Mouse (Mus musculus) limb, embryonic 13.5 days (tissue): Measurements from ENCODE around the gene Gm8206. TPM values are rescaled to one million over a fixed set of nuclear protein-coding genes. Genes with fewer than 3 reads are reported as not detected.
"Not testable (repeated sequence)": the region's sequence is repeated elsewhere in the genome, so short reads cannot be mapped to it uniquely, and the experiment has no call there.

Experiments
- ATAC-seq: fragments of 200-750 bp; cut with Nextera tagmentation; 2 replicates; pipeline ENCODE4 v1.8.0; 2017; ENCODE audit warnings: low read depth, moderate number of reproducible peaks, moderate TSS enrichment; ENCODE audit not compliant: low FRiP score
- H3K27ac ChIP-seq: fragments of 300-500 bp; sonication (generic); 2 replicates; pipeline ENCODE4 v1.5.1; 2015; ENCODE audit warnings: inconsistent platforms, mild to moderate bottlenecking, moderate library complexity
- H3K27me3 ChIP-seq: fragments of 300-500 bp; sonication (generic); 2 replicates; pipeline ENCODE4 v1.6.1; 2015; ENCODE audit warnings: mild to moderate bottlenecking, inconsistent platforms
- H3K36me3 ChIP-seq: fragments of 300-500 bp; sonication (generic); 2 replicates; pipeline ENCODE4 v1.6.1; 2015; ENCODE audit warnings: inconsistent platforms, mild to moderate bottlenecking, moderate library complexity
- H3K4me1 ChIP-seq: fragments of 300-500 bp; sonication (generic); 2 replicates; pipeline ENCODE4 v1.6.1; 2015; ENCODE audit warnings: inconsistent platforms
- H3K4me2 ChIP-seq: fragments of 300-500 bp; sonication (generic); replicated peaks from 2 replicates; pipeline ENCODE4 v1.6.1; 2015; ENCODE audit warnings: inconsistent platforms, mild to moderate bottlenecking, moderate library complexity
- H3K4me3 ChIP-seq: fragments of 300-500 bp; sonication (generic); 2 replicates; pipeline ENCODE4 v1.5.1; 2015; ENCODE audit warnings: moderate library complexity, mild to moderate bottlenecking, inconsistent platforms
- H3K9ac ChIP-seq: fragments of 300-500 bp; sonication (generic); 2 replicates; pipeline ENCODE4 v1.6.1; 2015; ENCODE audit warnings: mild to moderate bottlenecking, inconsistent platforms
- H3K9me3 ChIP-seq: fragments of 300-500 bp; sonication (generic); 2 replicates; pipeline ENCODE4 v1.6.1; 2016; ENCODE audit warnings: inconsistent platforms
- WGBS: fragments of 180-500 bp; shearing (Covaris S2); methylation state at CpG from one replicate; pipeline ENCODE4 v1.1.7; 2015; 5-methylcytosine and 5-hydroxymethylcytosine counted together
- polyA plus RNA-seq: library from polyadenylated mRNA; unstranded; fragments of >200 nt; fragmentation: Nextera tagmentation; extraction: Ambion mirVana; gene quantifications from 2 replicates; pipeline ENCODE4 v1.2.1, GENCODE M21; 2015

The Gm8206 gene
- polyA plus RNA-seq: 1.1 and 1.4 TPM in 2 replicates

GRCm38 (mm10) chr14:6093842-6094241, at the start of gene Gm8206:
TSS of gene Gm8206 (minus strand) at chr14:6093942.
- not testable (repeated sequence) for H3K9me3 ChIP-seq, H3K36me3 ChIP-seq, ATAC-seq, H3K27ac ChIP-seq, H3K4me1 ChIP-seq, H3K27me3 ChIP-seq, H3K4me3 ChIP-seq, H3K4me2 ChIP-seq, H3K9ac ChIP-seq
- WGBS: 62% methylated on average over 3 of the region's 3 CpGs

DNA sequence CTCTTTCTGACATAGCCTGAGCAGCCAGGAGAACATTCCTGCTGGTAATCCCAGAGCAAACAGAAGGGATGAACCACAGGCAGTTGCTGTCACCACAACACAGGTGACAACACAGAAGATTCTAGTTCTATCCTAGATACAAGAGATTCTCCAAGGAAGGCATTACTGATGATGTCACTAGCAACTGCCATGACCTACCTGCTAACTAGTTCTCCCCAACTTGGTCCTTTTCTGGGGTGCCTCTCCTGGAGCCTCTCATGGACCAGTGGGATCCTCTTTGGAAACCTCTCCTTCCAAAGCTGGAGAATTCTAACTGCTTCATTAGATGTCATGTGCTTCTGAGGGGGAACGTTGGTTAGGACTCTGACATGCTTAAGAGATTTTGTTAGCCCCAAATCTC, 32.0 kb upstream of the Gm8206 start, which contains the start of gene Gm3476:
Gene Gm3476, minus strand, starts transcription at position 101 of the 400 bp plus-strand sequence.
- H3K9me3 ChIP-seq: not testable (repeated sequence)

GRCm38 (mm10) chr14:6108272-6108925, 14.7 kb upstream of the Gm8206 start, which contains the start of gene Gm3468:
TSS of gene Gm3468 (minus strand) at chr14:6108665.
- H3K27ac ChIP-seq, H3K27me3 ChIP-seq, H3K4me1 ChIP-seq, H3K9me3 ChIP-seq, H3K36me3 ChIP-seq, ATAC-seq: not testable (repeated sequence)
- Histone ChIP-seq H3K4me3 (peak within 1 kb of the TSS; percentile 43), H3K9ac (peak within 1 kb of the TSS; percentile 39), H3K4me2 (peak within 1 kb of the TSS; percentile 56)
- 0% methylated on average over 36 of the region's 51 CpGs for WGBS

More for the DNA sequence above, 32.0 kb upstream of the Gm8206 start, which contains the start of gene Gm3476:
- no CpG with 5 or more reads among the region's 1 CpGs for WGBS
- not testable (repeated sequence) for H3K9ac ChIP-seq, H3K36me3 ChIP-seq, H3K4me1 ChIP-seq, H3K27me3 ChIP-seq, H3K4me2 ChIP-seq, H3K4me3 ChIP-seq, ATAC-seq, H3K27ac ChIP-seq

- WGBS: 8% methylated on average over 9 of the region's 9 CpGs
- not testable (repeated sequence) for H3K27me3 ChIP-seq, H3K9me3 ChIP-seq, ATAC-seq, H3K36me3 ChIP-seq, H3K4me1 ChIP-seq, H3K9ac ChIP-seq, H3K27ac ChIP-seq
- Histone ChIP-seq H3K4me3 (peak overlapping the region; percentile 43), H3K4me2 (peak overlapping the region; percentile 56)
These were observed 13.8 kb upstream of the Gm8206 start for GRCm38 (mm10) chr14:6107500-6107899.

DNA sequence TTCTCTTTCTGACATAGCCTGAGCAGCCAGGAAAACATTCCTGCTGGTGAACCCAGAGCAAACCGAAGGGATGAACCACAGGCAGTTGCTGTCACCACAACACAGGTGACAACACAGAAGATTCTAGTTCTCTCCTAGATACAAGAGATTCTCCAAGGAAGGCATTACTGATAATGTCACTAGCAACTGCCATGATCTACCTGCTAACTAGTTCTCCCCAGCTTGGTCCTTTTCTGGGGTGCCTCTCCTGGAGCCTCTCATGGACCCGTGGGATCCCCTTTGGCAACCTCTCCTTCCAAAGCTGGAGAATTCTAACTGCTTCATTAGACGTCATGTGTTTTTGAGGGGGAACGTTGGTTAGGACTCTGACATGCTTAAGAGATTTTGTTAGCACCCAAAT, 35.6 kb downstream of the Gm8206 start, which contains the start of gene Gm6337:
Gene Gm6337, minus strand, starts transcription at position 101 of the 400 bp plus-strand sequence.
- not testable (repeated sequence) for H3K4me1 ChIP-seq, H3K9ac ChIP-seq, H3K4me3 ChIP-seq, H3K27me3 ChIP-seq, H3K9me3 ChIP-seq, H3K4me2 ChIP-seq, H3K27ac ChIP-seq, H3K36me3 ChIP-seq, ATAC-seq
- 80% methylated on average over 4 of the region's 4 CpGs for WGBS

DNA sequence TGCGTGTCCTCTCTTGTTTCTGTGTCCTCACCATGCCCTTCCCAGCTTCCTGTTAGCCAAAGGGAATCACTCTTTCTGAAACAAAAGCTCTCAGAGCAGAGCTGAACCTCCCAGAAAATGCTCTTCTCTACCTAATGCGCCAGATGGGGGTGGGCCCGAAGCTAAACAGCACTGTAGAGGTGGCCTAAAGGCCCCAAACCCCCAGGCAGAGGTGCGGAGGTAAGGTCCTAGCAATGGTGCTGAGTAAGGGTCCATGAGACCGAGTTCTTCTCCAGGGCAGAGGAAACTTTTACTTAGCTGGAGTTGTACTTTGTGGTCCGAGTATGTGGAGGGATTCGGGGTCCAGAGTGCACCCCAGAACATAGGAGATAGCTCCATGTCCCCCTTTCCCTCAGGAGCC, 106.6 kb downstream of the Gm8206 start:
- H3K36me3 ChIP-seq, H3K4me1 ChIP-seq, H3K27me3 ChIP-seq, H3K9me3 ChIP-seq, H3K4me2 ChIP-seq, H3K27ac ChIP-seq, H3K4me3 ChIP-seq, H3K9ac ChIP-seq, ATAC-seq: not testable (repeated sequence)
- WGBS: 85% methylated on average over 7 of the region's 7 CpGs

GRCm38 (mm10) chr14:5979037-5979436, 114.7 kb downstream of the Gm8206 start, which contains the start of gene Gm3453:
TSS of gene Gm3453 (minus strand) at chr14:5979137.
- not testable (repeated sequence) for H3K9ac ChIP-seq, H3K4me1 ChIP-seq, H3K4me2 ChIP-seq, H3K27ac ChIP-seq, H3K27me3 ChIP-seq, H3K4me3 ChIP-seq, ATAC-seq, H3K36me3 ChIP-seq, H3K9me3 ChIP-seq
- WGBS: 57% methylated on average over 2 of the region's 2 CpGs

Other genes with a start within 250 kb of the Gm8206 start
- 0.11 and 0.13 TPM in 2 replicates for gene Gm8237, start 213.6 kb downstream of the Gm8206 start, polyA plus RNA-seq
- 0.10 and 0.34 TPM in 2 replicates for gene Gm3248, start 132.2 kb downstream of the Gm8206 start, polyA plus RNA-seq
- gene Gm3453, start 114.8 kb downstream of the Gm8206 start, polyA plus RNA-seq: not detected in 2 replicates
- not detected in 2 replicates for gene Gm6337, start 35.7 kb downstream of the Gm8206 start, polyA plus RNA-seq
- gene Gm3468, start 14.7 kb upstream of the Gm8206 start, polyA plus RNA-seq: 1.6 and 2.1 TPM in 2 replicates
- gene Gm3476, start 31.9 kb upstream of the Gm8206 start, polyA plus RNA-seq: not detected in 2 replicates
- gene Gm21560, start 125.3 kb upstream of the Gm8206 start, polyA plus RNA-seq: not detected in 2 replicates
- gene Gm3411, start 193.3 kb upstream of the Gm8206 start, polyA plus RNA-seq: 1.4 and 1.7 TPM in 2 replicates
- gene Gm21103, start 210.9 kb upstream of the Gm8206 start, polyA plus RNA-seq: not detected in 2 replicates
- not detected in 2 replicates for gene Gm3618, start 249.7 kb upstream of the Gm8206 start, polyA plus RNA-seq